Mouse (Mus musculus) liver, embryonic 13.5 days (tissue): ENCODE results near the gene E130114P18Rik. TPM values are rescaled to one million over a fixed set of nuclear protein-coding genes. Genes with fewer than 3 reads are reported as not detected.

ENCODE experiments used
- ATAC-seq: fragments of 200-750 bp; cut with Nextera tagmentation; 2 replicates; pipeline ENCODE4 v1.8.0; 2017; ENCODE audit warnings: low read depth, mild to moderate bottlenecking, moderate number of reproducible peaks, moderate library complexity
- DNase-seq: peaks from one replicate; pipeline ENCODE4 v3.0.0; 2022
- H3K27ac ChIP-seq: fragments of 300-500 bp; sonication (generic); 2 replicates; pipeline ENCODE4 v1.5.1; 2015; ENCODE audit warnings: moderate library complexity, mild to moderate bottlenecking, inconsistent platforms
- H3K27me3 ChIP-seq: fragments of 300-500 bp; sonication (generic); 2 replicates; pipeline ENCODE4 v1.6.1; 2015; ENCODE audit warnings: mild to moderate bottlenecking, inconsistent platforms
- H3K36me3 ChIP-seq: fragments of 300-500 bp; sonication (generic); 2 replicates; pipeline ENCODE4 v1.6.1; 2015; ENCODE audit warnings: mild to moderate bottlenecking, inconsistent platforms
- H3K4me1 ChIP-seq: fragments of 300-500 bp; sonication (generic); replicated peaks from 2 replicates; pipeline ENCODE4 v1.6.1; 2015; ENCODE audit warnings: inconsistent platforms
- H3K4me2 ChIP-seq: fragments of 300-500 bp; sonication (generic); 2 replicates; pipeline ENCODE4 v1.6.1; 2015; ENCODE audit warnings: inconsistent platforms, mild to moderate bottlenecking, moderate library complexity
- H3K4me3 ChIP-seq: fragments of 300-500 bp; sonication (generic); replicated peaks from 2 replicates; pipeline ENCODE4 v1.5.1; 2015; ENCODE audit warnings: mild to moderate bottlenecking, inconsistent platforms
- H3K9ac ChIP-seq: fragments of 300-500 bp; sonication (generic); 2 replicates; pipeline ENCODE4 v1.6.1; 2015; ENCODE audit warnings: mild to moderate bottlenecking, inconsistent platforms
- H3K9me3 ChIP-seq: fragments of 300-500 bp; sonication (generic); replicated peaks from 2 replicates; pipeline ENCODE4 v1.6.1; 2016; ENCODE audit warnings: inconsistent platforms
- WGBS: fragments of 180-500 bp; shearing (Covaris S2); methylation state at CpG from one replicate; pipeline ENCODE4 v1.1.7; 2015; ENCODE audit not compliant: insufficient replicate concordance; 5-methylcytosine and 5-hydroxymethylcytosine counted together
- polyA plus RNA-seq: library from polyadenylated mRNA; unstranded; fragments of >200 nt; fragmentation: Nextera tagmentation; extraction: Ambion mirVana; gene quantifications from 2 replicates; pipeline ENCODE4 v1.2.1, GENCODE M21; 2015

E130114P18Rik gene
- polyA plus RNA-seq, 1 experiment from 2014 or later, result 0.09 TPM

GRCm38 (mm10) chr4:97689456-97690383 lies 88.2 kb downstream of the E130114P18Rik start:
- H3K36me3 ChIP-seq, result no peaks in the 10 kb centered on the region
- no peak overlapping the region for H3K9ac ChIP-seq
- no peak overlapping the region for H3K4me2 ChIP-seq
- H3K4me3 ChIP-seq, result no peak overlapping the region
- no peaks in the 10 kb centered on the region for H3K27me3 ChIP-seq
- DNase-seq (no peak), ATAC-seq (no peak)
- WGBS, result 42% methylated on average over 8 of the region's 8 CpGs
- no peaks in the 10 kb centered on the region for H3K9me3 ChIP-seq
- H3K27ac ChIP-seq, result no peak overlapping the region
- 0 out of 2 replicates have a peak, but pooled peaks cover 5% of the 10 kb centered on the region for H3K4me1 ChIP-seq

- WGBS, result 77% methylated on average over 5 of the region's 5 CpGs
- H3K4me1 ChIP-seq, result 0 out of 2 replicates have a peak, but pooled peaks cover 5% of the 10 kb centered on the region
- no peak overlapping the region for H3K27ac ChIP-seq
- H3K4me2 ChIP-seq, result no peak overlapping the region
- H3K4me3 ChIP-seq, result no peak overlapping the region
- H3K27me3 ChIP-seq, result no peaks in the 10 kb centered on the region
- H3K9me3 ChIP-seq, result no peaks in the 10 kb centered on the region
- H3K9ac ChIP-seq, result no peak overlapping the region
- DNase-seq (no peak), ATAC-seq (no peak)
- H3K36me3 ChIP-seq, result no peaks in the 10 kb centered on the region
These were observed 91.9 kb downstream of the E130114P18Rik start for GRCm38 (mm10) chr4:97686020-97686419.

GRCm38 (mm10) chr4:97676579-97676937 lies 101.3 kb downstream of the E130114P18Rik start:
- H3K4me3 ChIP-seq, result no peak overlapping the region
- H3K4me2 ChIP-seq, result no peak overlapping the region
- no peak overlapping the region for H3K27ac ChIP-seq
- ATAC-seq (no peak), DNase-seq (no peak)
- H3K9ac ChIP-seq, result no peak overlapping the region
- 25% methylated on average over 2 of the region's 2 CpGs for WGBS
- no peaks in the 10 kb centered on the region for H3K9me3 ChIP-seq
- H3K36me3 ChIP-seq, result no peaks in the 10 kb centered on the region
- H3K27me3 ChIP-seq, result no peaks in the 10 kb centered on the region
- no peaks in the 10 kb centered on the region for H3K4me1 ChIP-seq

- no peak overlapping the region for H3K27ac ChIP-seq
- H3K9ac ChIP-seq, result no peak overlapping the region
- H3K27me3 ChIP-seq, result no peaks in the 10 kb centered on the region
- no peak overlapping the region for H3K4me3 ChIP-seq
- no peak overlapping the region for H3K4me2 ChIP-seq
- DNase-seq, result no peak
- no peaks in the 10 kb centered on the region for H3K36me3 ChIP-seq
- H3K9me3 ChIP-seq, result no peaks in the 10 kb centered on the region
- no peak for ATAC-seq
- WGBS, result 59% methylated on average over 16 of the region's 16 CpGs
- no peaks in the 10 kb centered on the region for H3K4me1 ChIP-seq
These were observed 101.9 kb downstream of the E130114P18Rik start for GRCm38 (mm10) chr4:97675741-97676578.

GRCm38 (mm10) chr4:97673854-97674510 lies 103.9 kb downstream of the E130114P18Rik start:
- Histone ChIP-seq H3K27ac (no peak overlapping the region), H3K27me3 (no peaks in the 10 kb centered on the region), H3K36me3 (no peaks in the 10 kb centered on the region), H3K4me2 (no peak overlapping the region), H3K4me3 (no peak overlapping the region), H3K4me1 (no peaks in the 10 kb centered on the region), H3K9me3 (no peaks in the 10 kb centered on the region), H3K9ac (no peak overlapping the region)
- 32% methylated on average over 6 of the region's 6 CpGs for WGBS
- no peak for DNase-seq
- ATAC-seq, result no peak

- H3K9me3 ChIP-seq, result no peaks in the 10 kb centered on the region
- WGBS, result 62% methylated on average over 5 of the region's 5 CpGs
- no peaks in the 10 kb centered on the region for H3K36me3 ChIP-seq
- H3K4me2 ChIP-seq, result no peak overlapping the region
- no peaks in the 10 kb centered on the region for H3K27me3 ChIP-seq
- ATAC-seq (no peak), DNase-seq (no peak)
- H3K4me1 ChIP-seq, result no peaks in the 10 kb centered on the region
- no peak overlapping the region for H3K27ac ChIP-seq
- no peak overlapping the region for H3K4me3 ChIP-seq
- H3K9ac ChIP-seq, result no peak overlapping the region
These were observed 105.4 kb downstream of the E130114P18Rik start for GRCm38 (mm10) chr4:97672501-97672900.

GRCm38 (mm10) chr4:97671911-97672310 lies 106.0 kb downstream of the E130114P18Rik start:
- Histone ChIP-seq H3K27ac (no peak overlapping the region), H3K36me3 (no peaks in the 10 kb centered on the region), H3K27me3 (no peaks in the 10 kb centered on the region), H3K4me2 (no peak overlapping the region), H3K4me3 (no peak overlapping the region), H3K4me1 (no peaks in the 10 kb centered on the region), H3K9me3 (no peaks in the 10 kb centered on the region), H3K9ac (no peak overlapping the region)
- 66% methylated on average over 4 of the region's 4 CpGs for WGBS
- no peak for DNase-seq
- ATAC-seq, result no peak

GRCm38 (mm10) chr4:97670418-97670817 lies 107.5 kb downstream of the E130114P18Rik start:
- DNase-seq (no peak), ATAC-seq (no peak)
- no peak overlapping the region for H3K9ac ChIP-seq
- no peak overlapping the region for H3K27ac ChIP-seq
- H3K4me1 ChIP-seq, result no peaks in the 10 kb centered on the region
- no peaks in the 10 kb centered on the region for H3K9me3 ChIP-seq
- no peaks in the 10 kb centered on the region for H3K27me3 ChIP-seq
- H3K36me3 ChIP-seq, result no peaks in the 10 kb centered on the region
- no peak overlapping the region for H3K4me3 ChIP-seq
- H3K4me2 ChIP-seq, result no peak overlapping the region

GRCm38 (mm10) chr4:97669808-97670207 lies 108.1 kb downstream of the E130114P18Rik start:
- Histone ChIP-seq H3K9me3 (no peaks in the 10 kb centered on the region), H3K36me3 (no peaks in the 10 kb centered on the region), H3K4me2 (no peak overlapping the region), H3K27me3 (no peaks in the 10 kb centered on the region), H3K27ac (no peak overlapping the region), H3K4me1 (no peaks in the 10 kb centered on the region), H3K4me3 (no peak overlapping the region), H3K9ac (no peak overlapping the region)
- ATAC-seq, result no peak
- DNase-seq, result no peak
- 58% methylated on average over 3 of the region's 3 CpGs for WGBS

- Histone ChIP-seq H3K4me1 (no peaks in the 10 kb centered on the region), H3K9ac (no peak overlapping the region), H3K36me3 (no peaks in the 10 kb centered on the region), H3K9me3 (no peaks in the 10 kb centered on the region), H3K27ac (no peak overlapping the region), H3K27me3 (no peaks in the 10 kb centered on the region), H3K4me2 (no peak overlapping the region), H3K4me3 (no peak overlapping the region)
- 68% methylated on average over 7 of the region's 7 CpGs for WGBS
- DNase-seq, result no peak
- no peak for ATAC-seq
These were observed 112.5 kb downstream of the E130114P18Rik start for GRCm38 (mm10) chr4:97665428-97665755.

- no peaks in the 10 kb centered on the region for H3K9me3 ChIP-seq
- WGBS, result 61% methylated on average over 7 of the region's 7 CpGs
- DNase-seq (no peak), ATAC-seq (no peak)
- no peaks in the 10 kb centered on the region for H3K4me1 ChIP-seq
- H3K36me3 ChIP-seq, result no peaks in the 10 kb centered on the region
- H3K4me3 ChIP-seq, result no peak overlapping the region
- H3K4me2 ChIP-seq, result no peak overlapping the region
- H3K27ac ChIP-seq, result no peak overlapping the region
- no peak overlapping the region for H3K9ac ChIP-seq
- H3K27me3 ChIP-seq, result no peaks in the 10 kb centered on the region
These were observed 113.0 kb downstream of the E130114P18Rik start for GRCm38 (mm10) chr4:97664738-97665427.
